Mouse (Mus musculus) frontal cortex, adult 2 months (tissue): Measurements from ENCODE around the gene Eya4. TPM values are rescaled to one million over a fixed set of nuclear protein-coding genes. Genes with fewer than 3 reads are reported as not detected.
A peak's percentile ranks its signal among the peaks of the same experiment; 100 is the strongest.

Source experiments
- DNase-seq, 2 experiments: peaks; one replicate each; pipeline ENCODE4 v3.0.0; 2022; ENCODE audit warnings: low spot score in 1 of 2; ENCODE audit errors: extremely low spot score in 1 of 2
- polyA plus RNA-seq: library from polyadenylated mRNA; depleted of rRNA; stranded (reverse); fragments of >200 nt; gene quantifications from 2 replicates; pipeline ENCODE4 v1.2.3, GENCODE M21; 2012

Gene Eya4
- polyA plus RNA-seq, 1 experiment: 2.4 TPM

GRCm38 (mm10) chr10:23235405-23235804 lies 115.2 kb downstream of the Eya4 start:
- no peak for DNase-seq

- no peak for DNase-seq
Observed at GRCm38 (mm10) chr10:23233425-23233824, 117.2 kb downstream of the Eya4 start.

DNA sequence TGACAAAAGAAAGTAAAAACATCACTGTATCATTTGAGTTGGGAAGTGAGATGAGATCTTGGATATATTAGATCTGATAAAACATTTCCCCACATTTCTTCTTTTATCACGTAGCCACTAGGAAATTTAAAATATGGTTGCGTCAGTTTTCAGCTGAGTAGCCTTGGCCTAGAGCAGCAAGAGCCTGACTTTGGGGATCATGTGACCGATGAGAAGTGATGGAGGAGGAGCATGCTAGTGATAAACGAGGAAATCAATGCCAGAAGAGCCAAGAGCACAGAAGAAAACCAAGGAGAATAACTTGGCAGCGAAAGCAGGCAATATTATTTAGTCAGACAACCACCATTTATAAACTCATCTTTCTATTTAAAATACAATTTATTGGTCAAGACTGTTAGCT lies 119.7 kb downstream of the Eya4 start:
- no peak for DNase-seq

GRCm38 (mm10) chr10:23223336-23223735 lies 127.2 kb downstream of the Eya4 start:
- no peak for DNase-seq

- DNase-seq: no peak
Observed at GRCm38 (mm10) chr10:23220432-23220831, 130.2 kb downstream of the Eya4 start.

DNA sequence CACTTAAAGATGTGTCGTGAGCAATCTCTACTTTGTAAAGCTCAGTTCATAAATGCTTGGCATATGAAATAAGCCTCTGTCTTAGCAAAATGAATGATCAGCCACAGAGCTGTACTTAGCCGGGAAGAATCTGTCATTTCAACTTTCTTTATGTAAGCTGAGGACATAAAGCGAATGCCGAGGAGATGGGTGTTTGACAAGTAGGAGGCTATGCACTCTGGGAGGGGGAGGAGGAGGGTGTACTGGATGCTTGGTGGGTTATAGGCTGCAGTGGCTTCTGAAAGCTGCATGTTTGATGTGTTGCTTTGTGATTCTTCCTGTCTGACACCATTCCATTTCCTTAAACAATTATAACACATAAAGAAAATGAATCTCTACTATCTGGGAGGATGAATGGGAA lies 133.8 kb downstream of the Eya4 start:
- DNase-seq: no peak

DNA sequence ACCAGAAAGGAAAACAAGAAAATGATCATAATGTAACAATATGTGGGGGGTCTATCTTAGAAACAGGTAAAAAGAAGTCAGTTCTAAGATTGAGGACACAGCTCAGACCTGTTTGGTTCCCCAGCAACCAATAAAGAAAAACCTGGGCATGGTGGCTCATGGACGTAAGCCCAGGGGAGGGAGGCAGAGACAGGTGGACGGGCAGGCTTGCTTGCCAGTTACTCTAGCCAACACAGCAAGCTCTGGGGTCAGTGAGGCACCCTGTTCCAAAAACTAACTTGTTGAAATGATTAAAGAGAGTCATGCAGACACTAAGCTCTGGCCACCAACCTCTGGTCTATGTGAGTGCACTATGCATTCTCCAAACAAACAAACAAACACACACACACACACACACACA lies 139.2 kb downstream of the Eya4 start:
- DNase-seq: no peak

DNA sequence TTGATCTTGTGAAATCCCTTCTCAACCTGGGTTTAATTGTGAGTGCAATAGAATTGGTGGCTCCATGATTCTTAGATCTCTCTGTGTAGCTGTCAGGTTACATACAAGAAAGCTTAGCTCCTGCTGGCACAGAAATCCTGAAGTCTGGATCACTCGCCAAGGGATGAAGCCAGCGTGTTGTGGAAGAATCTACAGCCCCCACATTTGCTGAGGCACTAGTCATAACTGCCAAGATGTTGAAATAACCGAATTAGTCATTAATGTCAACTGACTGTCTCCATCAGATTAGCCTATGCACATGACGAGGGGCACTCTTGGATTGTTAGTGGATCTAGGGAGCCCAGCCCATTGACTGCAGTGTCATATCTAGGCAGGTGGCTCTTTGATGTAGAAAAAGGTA lies 146.7 kb downstream of the Eya4 start:
- peak; percentile 19 to 49 for DNase-seq

GRCm38 (mm10) chr10:23203144-23203838 lies 147.3 kb downstream of the Eya4 start:
- DNase-seq: no peak

- DNase-seq: no peak
Observed at GRCm38 (mm10) chr10:23202591-23202990, 148.0 kb downstream of the Eya4 start.

DNA sequence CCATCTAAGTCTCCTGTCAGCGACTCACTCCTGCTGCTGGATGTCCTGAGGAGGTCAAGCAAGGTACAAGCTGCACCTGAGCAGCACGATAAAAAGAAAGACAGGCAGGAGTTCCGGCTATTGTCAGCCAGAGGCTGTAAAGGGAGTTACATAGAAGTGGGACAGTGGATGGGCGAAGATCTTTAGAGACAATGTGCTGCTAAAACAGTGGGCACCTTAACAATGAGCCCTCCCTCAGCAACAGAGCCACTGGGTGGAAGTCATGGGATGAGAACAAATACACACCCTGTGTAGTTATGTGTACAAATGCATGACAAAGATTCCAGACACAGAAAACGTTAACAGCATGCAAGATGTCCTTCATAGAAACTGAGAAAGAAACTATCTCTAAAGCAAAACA lies 152.3 kb downstream of the Eya4 start:
- no peak for DNase-seq

DNA sequence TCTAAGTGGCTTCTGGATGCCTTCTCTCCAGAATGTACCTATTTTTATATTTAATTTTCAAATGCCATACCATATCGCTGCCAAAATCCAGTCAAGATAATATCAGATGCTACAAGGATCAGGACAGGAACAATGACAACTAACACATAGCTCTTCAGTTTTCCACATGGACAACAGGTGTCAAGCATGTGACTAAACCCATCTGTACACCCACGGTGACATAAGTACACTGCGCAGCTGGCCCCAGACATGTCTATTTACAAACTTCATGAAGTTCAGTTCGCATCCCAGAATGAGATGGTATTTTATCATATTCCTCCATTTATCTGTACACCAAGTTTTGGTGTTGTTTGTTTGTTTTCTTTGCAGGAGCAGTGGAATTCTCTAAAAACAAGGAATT lies 154.2 kb downstream of the Eya4 start:
- DNase-seq: no peak

- DNase-seq: no peak
Observed at GRCm38 (mm10) chr10:23195337-23195736, 155.2 kb downstream of the Eya4 start.

DNA sequence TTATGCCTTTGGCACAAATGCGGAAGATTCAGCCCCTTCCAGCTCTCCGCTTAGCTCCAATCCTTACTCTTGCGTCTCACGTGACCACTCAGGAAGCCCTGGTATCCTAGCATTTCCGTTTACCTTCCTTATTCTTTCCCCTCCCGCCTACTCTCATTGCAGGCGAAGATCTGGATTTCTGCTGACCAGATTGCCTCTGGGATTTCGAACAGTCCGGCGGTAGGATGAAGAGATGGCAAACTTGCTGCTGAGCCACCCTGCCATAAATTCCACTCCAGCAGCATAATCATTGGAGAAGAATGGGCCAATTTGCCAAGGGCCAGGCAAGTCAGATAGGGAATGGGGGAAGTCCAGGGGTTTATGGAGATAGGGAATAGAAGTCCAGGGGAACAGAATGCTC lies 160.8 kb downstream of the Eya4 start:
- no peak for DNase-seq

DNA sequence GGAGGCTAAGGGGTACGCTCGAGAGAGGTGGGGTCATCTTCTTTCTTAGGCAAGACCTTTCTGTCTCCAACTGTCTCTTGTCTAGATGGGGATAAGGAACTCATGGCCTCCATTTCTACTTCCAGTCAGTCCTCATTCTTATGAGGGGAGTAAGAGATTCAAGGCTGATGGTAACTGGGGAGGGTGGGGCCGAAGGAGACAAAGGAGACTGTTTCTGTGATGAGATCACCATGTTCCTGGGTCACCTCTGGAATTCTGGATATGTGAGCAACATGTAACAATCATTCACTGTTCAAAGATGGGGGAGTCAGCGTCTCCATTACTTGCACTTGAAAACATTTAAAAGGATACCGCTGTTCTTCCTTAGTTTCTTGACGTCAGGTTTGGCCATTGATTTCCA lies 165.2 kb downstream of the Eya4 start:
- DNase-seq: no peak

DNA sequence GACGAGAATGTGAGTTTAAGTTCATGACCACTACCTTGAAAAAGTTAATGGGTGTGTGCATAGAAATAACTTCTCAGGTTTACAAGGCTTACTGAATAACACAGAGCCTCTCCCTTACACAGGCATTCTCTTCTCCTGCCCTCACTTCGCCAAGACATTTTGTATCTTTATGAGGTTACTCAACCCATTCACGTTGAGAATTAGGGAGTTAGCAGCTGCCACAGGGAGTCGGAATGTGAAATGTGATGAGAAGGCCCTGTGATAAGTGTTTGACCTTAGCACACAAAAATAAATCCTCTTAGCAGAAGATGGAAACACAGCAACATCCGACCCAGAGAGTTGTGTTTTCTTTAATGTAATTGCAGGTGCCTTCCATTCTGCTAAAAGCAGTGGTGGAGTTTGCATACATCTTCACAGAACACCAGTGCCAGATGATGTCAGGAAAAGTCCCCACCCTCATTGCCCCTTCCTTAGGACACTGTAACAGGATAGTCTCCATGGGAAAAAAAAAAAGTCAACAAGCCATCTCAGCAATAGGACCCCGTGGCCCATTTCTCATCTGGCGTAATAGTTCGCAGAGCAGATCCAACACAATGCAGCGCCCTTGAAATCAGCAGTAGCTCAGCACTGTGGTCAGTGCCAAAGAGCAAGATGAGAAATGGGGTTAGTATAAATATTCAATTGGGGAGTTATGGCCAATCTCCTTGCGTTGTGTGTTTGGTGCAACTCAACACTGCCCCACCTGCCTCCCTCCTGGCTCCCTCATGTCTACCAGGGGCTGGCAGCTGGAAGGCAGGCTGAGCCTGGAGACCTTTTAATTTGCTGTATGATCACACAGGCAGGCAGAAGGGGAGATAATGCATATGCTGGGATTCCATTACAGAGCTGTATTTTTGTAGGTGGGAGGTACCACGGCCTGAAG lies 168.8 kb downstream of the Eya4 start:
- no peak for DNase-seq

DNA sequence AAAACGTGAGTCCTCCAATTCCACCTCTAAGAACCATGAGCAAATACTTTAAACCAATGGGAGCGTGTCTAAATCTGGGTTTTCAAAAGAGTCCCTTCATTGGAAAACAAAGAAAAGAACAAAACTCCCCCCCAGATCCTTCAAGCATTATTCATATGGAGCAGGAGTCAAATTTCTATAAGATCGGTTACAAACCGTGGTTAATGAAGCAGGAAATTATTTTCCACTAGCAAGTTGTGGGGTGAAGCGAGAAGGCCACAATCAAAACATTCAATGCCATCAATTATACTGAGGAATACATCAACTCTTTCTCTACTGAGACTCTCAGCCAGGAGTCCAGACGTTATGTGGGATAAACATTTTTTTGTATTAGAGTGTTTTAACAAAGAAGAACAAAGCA lies 171.3 kb downstream of the Eya4 start:
- DNase-seq: no peak

- no peak for DNase-seq
Observed at GRCm38 (mm10) chr10:23177347-23178046, 173.1 kb downstream of the Eya4 start.

DNA sequence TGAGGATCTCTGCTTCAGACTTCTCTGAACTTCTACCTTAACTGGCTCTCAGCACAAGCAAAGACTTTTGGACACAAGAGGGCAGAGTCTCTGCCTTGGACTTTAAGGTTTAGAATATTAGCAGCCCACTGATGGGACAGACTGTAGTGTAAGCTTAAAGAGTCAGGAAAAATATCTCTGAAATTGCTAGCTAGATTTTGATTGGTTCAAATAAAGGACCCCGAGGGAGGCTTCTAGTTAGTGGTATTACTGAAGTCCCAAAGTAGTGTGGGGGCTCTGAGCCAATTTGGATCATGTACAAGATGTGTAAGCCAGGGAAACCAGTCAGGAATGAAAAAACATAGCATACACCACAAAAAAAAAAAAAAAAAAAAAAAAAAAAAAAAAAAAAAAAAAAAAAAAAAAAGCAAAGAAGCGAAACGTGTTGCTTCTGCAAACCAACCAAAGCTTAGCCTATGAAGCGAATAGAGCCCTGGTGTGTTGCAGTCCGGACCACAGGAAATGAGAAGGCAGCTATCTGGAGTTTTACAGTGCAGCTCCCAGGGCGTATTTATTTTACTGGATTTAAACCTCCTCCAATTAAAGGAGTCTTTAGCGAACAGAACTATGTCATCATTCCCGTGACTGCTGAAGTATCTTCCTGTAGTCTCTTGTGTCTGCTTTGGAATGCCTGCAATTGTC lies 173.8 kb downstream of the Eya4 start:
- DNase-seq: no peak

DNA sequence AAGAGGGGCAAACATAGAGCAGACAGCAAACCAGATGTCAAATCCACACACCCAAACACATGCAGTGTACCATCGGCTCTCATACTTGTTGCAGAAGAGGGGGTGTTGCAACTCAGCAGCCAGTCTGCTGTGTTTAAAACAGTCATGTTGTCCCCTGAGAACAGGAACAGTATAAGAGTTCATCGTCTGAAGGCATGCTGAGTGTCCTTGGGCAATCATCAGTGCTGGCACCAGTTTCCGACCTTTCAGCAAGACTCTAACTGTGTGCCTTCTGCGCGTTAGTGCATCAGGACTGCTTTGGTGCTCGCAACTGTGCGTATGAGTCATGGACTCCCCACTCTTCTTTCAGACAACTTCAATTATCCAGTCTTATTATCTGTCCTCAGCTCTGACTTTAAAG lies 179.0 kb downstream of the Eya4 start:
- no peak for DNase-seq
